Mouse (Mus musculus) lung, adult 2 months (tissue): ENCODE measurements around the gene Lsm4. TPM values are rescaled to one million over a fixed set of nuclear protein-coding genes. Genes with fewer than 3 reads are reported as not detected.

Experiments
- DNase-seq: peaks from one replicate; pipeline ENCODE4 v3.0.0; 2022
- H3K4me1 ChIP-seq: fragments of 200-500 bp; 2 replicates; pipeline ENCODE4 v1.6.1; 2011; ENCODE audit warnings: low read length; ENCODE audit not compliant: control insufficient read depth, insufficient read depth
- H3K4me3 ChIP-seq: fragments of 200-500 bp; replicated peaks from 2 replicates; pipeline ENCODE3; 2011; ENCODE audit warnings: low read depth, mild to moderate bottlenecking, control low read depth, low read length; ENCODE audit errors: extremely low read depth
- CTCF ChIP-seq: fragments of 200-500 bp; IDR thresholded peaks from 2 replicates; pipeline ENCODE4 v1.5.1; 2011; ENCODE audit warnings: mild to moderate bottlenecking, low read length, control low read depth; ENCODE audit not compliant: insufficient read depth
- POLR2A ChIP-seq: fragments of 200-500 bp; IDR thresholded peaks from 2 replicates; pipeline ENCODE4 v1.6.1; 2011; ENCODE audit warnings: low read depth, mild to moderate bottlenecking, control low read depth, low read length, borderline replicate concordance; ENCODE audit errors: extremely low read depth
- WGBS: fragments of 180-500 bp; shearing (Covaris S2); methylation state at CpG from one replicate; pipeline ENCODE4 v1.1.7; 2018; 5-methylcytosine and 5-hydroxymethylcytosine counted together
- polyA plus RNA-seq: library from polyadenylated mRNA; depleted of rRNA; stranded (reverse); fragments of >200 nt; gene quantifications from 2 replicates; pipeline ENCODE4 v1.2.3, GENCODE M21; 2012

Lsm4 gene
- polyA plus RNA-seq, 1 experiment, result 75.2 TPM

DNA sequence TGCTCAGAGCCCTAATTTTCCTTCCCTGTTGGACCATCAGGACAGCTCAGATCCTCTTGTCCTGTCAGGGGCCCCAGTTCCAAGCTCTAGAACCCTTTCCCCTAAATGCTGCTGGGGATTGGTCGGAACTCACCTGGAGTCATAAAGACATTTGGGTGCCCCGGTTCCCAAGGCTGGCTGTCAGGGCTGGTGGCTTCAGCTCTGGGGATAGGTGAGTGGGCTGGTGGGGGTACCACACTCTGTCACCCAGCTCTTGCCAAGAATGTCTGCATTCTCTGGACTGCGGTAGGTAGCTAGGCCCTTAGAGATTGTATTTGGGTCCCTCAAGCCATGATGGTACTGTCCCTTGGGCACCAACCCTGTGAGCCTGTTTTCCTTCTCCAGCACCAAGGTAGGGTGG lies 30.2 kb downstream of the Lsm4 start, which contains the start of gene Iqcn:
Iqcn (plus strand) TSS at position 171 of the 400 bp plus-strand sequence.
- Histone ChIP-seq H3K4me3 (no peak within 1 kb of the TSS), H3K4me1 (peaks cover 3% of the 10 kb centered on the region; the same call in 1 of the 2 replicates)
- no peak for DNase-seq
- WGBS, result 91% methylated on average over 3 of the region's 3 CpGs
- TF ChIP-seq POLR2A, result 0 out of 2 replicates have a peak, but pooled peaks have one; percentile 2
- no peak for TF ChIP-seq CTCF

DNA sequence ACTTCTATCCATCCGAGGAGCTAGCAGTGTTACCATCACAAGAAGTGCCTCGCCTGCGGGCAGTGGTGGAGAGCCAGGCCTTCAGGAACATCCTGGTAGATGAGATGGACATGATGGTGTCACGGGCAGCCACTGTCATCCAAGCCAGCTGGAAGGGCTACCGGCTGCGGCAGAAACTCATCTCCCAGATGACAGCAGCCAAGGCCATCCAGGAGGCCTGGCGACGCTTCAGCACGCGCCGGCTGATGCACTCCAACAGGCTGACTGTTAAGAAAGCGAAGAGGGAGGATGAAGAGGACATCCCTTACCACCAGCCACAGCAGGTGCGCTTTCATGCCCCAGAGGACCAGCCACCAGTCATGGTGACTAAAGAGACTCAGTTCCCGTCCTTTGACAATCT lies 35.2 kb downstream of the Lsm4 start:
- Histone ChIP-seq H3K4me1 (no peaks in the 10 kb centered on the region), H3K4me3 (no peak overlapping the region)
- no peak for DNase-seq
- WGBS, result 83% methylated on average over 14 of the region's 14 CpGs
- no peak for TF ChIP-seq POLR2A
- no peak for TF ChIP-seq CTCF

DNA sequence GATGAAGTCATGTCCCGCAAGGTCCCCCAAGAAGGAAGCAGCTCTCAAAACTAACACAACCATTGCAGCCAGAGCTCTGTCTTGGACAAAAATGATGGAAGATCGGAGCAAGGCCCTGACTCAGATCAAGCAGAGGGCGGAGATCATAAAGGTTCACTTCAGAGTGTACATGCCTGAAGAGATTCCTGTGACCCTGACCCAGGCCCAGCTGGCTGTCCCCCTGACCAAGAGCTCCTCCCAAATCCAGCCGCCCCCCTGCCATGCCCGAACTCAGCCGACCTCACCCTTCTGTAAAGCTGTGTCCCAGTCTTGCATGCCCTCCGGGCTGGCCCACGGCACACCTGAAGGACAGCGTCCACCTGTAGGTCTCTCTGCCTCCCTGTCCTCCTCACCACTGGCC lies 36.7 kb downstream of the Lsm4 start:
- WGBS, result 92% methylated on average over 9 of the region's 9 CpGs
- no peak for DNase-seq
- no peaks in the 10 kb centered on the region for H3K4me1 ChIP-seq
- no peak overlapping the region for H3K4me3 ChIP-seq
- TF ChIP-seq CTCF (no peak), POLR2A (no peak)

DNA sequence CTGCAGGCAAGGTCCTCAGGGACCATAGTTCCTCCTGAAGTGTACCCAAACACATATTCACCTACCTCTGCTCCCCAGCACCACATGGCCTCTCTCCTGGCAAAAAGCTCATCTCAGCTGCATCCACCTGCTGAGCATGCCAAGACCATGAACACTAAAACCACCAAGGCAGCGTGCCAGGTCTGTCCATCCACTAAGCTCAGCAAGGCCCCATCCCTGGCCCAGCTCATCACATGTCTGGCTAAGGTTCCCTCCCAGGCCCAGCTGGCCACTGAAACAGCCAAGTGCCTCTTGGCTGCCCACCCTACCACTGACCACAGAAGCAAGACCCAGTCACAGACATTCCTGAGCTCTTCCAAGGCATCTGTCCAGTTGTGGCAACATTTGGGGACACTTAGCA lies 37.2 kb downstream of the Lsm4 start:
- DNase-seq, result no peak
- 72% methylated on average over 1 of the region's 1 CpGs for WGBS
- Histone ChIP-seq H3K4me3 (no peak overlapping the region), H3K4me1 (no peaks in the 10 kb centered on the region)
- no peak for TF ChIP-seq CTCF
- no peak for TF ChIP-seq POLR2A

DNA sequence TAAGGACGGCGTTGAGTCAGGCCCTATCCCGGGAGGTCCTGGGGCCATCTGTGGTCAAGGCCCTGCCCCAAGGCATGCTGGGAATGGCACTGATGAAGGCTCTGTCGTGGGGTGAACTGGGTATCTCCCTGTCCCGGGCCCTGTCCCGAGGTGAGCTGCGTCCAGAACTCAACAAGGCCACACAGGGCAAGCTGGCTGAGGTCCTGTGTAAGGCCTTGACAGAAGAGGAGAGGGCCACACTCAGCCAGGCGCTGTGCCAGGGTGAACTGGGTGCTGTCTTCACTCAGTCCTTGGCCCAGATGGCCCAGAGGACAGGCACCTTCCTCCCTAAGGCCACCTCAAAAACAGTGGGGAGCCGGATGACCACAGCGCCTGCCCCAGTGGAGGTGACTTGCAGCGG lies 38.0 kb downstream of the Lsm4 start:
- WGBS, result 86% methylated on average over 11 of the region's 11 CpGs
- TF ChIP-seq CTCF, result no peak
- no peak for TF ChIP-seq POLR2A
- Histone ChIP-seq H3K4me1 (no peaks in the 10 kb centered on the region), H3K4me3 (no peak overlapping the region)
- DNase-seq, result no peak

DNA sequence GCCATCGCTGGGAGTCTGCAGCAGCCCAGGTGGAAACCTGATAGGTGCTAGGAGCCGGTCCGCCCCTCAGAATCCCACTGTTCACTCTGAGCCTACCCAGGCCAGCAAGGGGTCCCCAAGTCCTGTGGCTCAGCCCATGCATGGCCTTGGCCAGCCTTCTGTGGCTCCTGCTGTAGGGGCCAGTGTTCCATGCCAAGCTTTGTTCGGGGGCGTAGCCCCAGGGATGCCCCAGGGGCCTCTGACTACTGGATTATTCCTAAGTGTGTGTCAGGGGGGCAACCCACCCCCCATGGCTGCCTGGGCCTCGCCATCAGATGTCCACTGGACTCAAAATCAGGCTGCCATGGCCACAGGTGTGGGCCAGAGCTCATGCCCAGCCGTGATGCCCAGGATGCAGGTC lies 40.9 kb downstream of the Lsm4 start:
- Histone ChIP-seq H3K4me3 (no peak overlapping the region), H3K4me1 (no peaks in the 10 kb centered on the region)
- TF ChIP-seq POLR2A (no peak), CTCF (no peak)
- DNase-seq, result no peak
- WGBS, result 82% methylated on average over 7 of the region's 7 CpGs

DNA sequence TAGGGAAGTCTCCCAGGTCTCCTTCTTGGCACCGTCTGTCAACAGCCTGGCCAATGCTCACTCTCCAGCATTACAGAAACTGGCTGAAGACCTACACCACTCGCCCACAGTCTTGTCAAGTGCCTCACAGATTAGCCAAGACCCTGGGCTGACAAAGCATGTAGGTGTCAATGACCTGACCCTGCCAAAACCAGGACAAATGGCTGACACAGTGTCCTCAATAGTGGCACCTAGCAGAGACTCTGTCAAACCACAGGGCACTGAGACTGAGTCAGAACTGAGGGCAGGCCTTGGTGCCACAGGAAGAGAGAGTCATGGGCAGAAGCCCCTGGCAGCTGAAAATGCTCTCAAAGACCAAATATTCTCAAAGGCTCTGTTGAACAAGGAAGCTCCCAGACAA lies 42.0 kb downstream of the Lsm4 start:
- Histone ChIP-seq H3K4me3 (no peak overlapping the region), H3K4me1 (no peaks in the 10 kb centered on the region)
- DNase-seq, result no peak
- 65% methylated on average over 2 of the region's 2 CpGs for WGBS
- TF ChIP-seq POLR2A (no peak), CTCF (no peak)

DNA sequence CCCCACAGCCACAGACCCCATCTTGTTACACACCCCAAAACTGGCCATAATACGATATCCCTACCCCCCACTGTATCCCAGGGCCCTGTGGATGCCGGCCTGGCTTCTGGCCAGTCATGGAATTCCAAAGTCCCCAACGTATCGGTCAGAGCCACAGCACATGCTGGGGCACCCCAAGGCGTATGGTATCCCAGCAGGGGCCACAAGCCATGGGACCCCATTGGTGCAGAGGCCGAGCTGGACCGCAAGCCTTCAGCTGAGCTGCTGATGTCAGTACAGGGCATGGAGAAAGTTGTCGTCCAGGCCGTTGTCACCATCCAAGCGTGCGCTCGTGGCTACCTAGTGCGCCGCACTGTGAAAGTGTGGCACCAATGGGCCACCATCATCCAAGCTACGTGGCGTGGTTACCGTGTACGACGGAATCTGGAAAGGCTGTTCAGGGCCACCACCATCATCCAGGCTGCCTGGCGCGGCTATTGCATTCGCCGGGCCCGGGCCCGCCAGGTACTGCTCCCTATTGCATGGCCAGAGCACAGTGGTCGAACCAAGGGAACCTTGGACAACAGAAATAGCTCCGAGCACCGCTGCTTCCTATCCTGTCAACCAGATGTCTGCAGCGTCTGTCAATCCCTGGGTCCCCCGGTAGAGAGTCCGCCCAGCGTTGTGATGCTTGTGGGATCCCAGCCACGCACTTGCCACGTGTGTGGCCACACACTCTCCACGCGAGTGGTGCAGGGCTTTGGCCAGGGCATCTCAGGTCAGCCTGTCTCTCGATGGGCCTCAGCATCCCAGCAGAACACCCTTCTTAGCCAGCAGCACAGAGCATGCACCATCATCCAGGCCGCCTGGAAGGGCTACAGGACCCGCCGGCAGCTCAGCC lies 43.7 kb downstream of the Lsm4 start:
- TF ChIP-seq CTCF, result no peak
- no peak for TF ChIP-seq POLR2A
- WGBS, result 83% methylated on average over 40 of the region's 40 CpGs
- H3K4me1 ChIP-seq, result no peaks in the 10 kb centered on the region
- DNase-seq, result no peak
- no peak overlapping the region for H3K4me3 ChIP-seq

DNA sequence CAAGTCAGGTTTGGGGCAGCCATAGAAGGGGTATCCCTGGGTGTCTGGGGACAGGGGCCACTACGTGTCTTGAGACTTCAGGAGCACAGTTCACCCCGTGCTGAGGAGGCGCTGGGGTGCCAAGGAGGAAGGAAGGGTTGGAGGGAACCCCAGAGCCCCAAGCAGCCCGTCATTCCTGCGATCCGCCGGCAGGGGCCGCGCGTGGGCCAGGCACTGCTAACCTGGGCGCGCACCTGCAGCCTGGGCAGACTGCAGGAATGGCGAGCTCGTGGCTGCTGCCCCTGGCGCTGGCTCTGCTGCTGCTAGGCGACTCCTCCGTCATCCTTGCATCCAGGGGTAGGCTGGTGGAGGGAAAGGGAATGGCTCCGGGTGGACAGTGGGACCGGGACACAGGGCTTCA lies 45.2 kb downstream of the Lsm4 start, which contains the start of gene Gm3336:
Gm3336 (plus strand) TSS at position 247 of the 400 bp plus-strand sequence.
- peak; percentile 74 for DNase-seq
- no peak for TF ChIP-seq POLR2A
- TF ChIP-seq CTCF, result peak; percentile 68
- Histone ChIP-seq H3K4me3 (no peak within 1 kb of the TSS), H3K4me1 (no peaks in the 10 kb centered on the region)
- 3% methylated on average over 19 of the region's 19 CpGs for WGBS

DNA sequence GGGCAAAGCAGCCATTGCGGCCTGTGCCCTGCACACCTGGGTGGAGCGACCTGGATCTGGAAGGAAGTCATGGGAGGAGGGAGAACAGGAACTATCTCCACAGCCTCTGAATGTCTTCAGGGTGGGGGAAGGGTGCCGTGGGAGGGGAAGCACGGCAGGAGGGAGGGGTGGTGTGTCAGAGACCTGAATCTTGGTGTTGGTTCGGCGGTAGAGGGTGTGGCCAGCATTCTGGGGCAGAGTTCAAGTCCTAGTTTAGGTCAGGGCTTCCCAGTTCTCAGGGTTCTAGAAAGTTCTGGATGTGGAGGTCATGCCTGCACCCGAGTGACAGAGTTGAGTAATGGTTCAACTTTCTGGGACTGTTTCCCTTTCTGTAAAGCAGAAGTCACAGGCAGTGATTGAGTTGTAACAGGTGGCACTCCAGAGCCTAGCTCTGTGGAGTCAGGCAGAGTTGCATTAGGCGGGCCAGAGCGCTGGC lies 46.8 kb downstream of the Lsm4 start:
- WGBS, result 44% methylated on average over 9 of the region's 9 CpGs

DNA sequence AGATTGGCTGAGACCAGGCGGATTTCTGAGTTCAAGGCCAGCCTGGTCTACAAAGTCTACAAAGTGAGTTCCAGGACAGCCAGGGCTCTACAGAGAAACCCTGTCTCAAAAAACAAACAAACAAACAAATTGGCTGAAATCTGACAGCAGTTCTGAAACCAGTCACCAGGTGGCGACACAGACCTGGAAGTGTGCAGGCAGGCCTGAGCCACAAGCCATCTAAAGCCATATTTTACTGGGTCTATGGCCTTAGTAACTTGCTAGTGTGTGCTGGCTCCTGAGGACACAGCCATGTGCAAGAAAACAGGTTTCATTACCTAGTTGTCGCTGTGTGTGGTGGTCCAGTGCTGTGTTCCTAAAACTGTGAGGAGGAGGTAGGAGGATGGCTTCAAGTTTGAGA lies 47.7 kb downstream of the Lsm4 start:
- no peak for TF ChIP-seq POLR2A
- TF ChIP-seq CTCF, result peak; percentile 97
- 3% methylated on average over 3 of the region's 3 CpGs for WGBS
- Histone ChIP-seq H3K4me3 (no peak overlapping the region), H3K4me1 (no peaks in the 10 kb centered on the region)
- peak; percentile 84 for DNase-seq

More for the DNA sequence above, 46.8 kb downstream of the Lsm4 start:
- Histone ChIP-seq H3K4me1 (no peaks in the 10 kb centered on the region), H3K4me3 (no peak overlapping the region)
- TF ChIP-seq CTCF (no peak), POLR2A (no peak)
- no peak for DNase-seq
